Mouse (Mus musculus) G1E (cell line): ENCODE results near the gene Ssbp4.

Experiments used
- CTCF ChIP-seq: IDR thresholded peaks from 2 replicates; pipeline ENCODE4 v1.5.1; 2012; ENCODE audit warnings: low read depth, low read length, inconsistent platforms, mixed read lengths
- GATA1 ChIP-seq: IDR thresholded peaks from 2 replicates; pipeline ENCODE4 v1.6.1; 2012; ENCODE audit warnings: borderline replicate concordance, low read length, inconsistent platforms, mixed read lengths
- GATA2 ChIP-seq: IDR thresholded peaks from 2 replicates; pipeline ENCODE4 v1.6.1; 2012; ENCODE audit warnings: low read depth, low read length, inconsistent platforms, borderline replicate concordance
- TAL1 ChIP-seq: conservative IDR thresholded peaks from 2 replicates; pipeline ENCODE4 v1.6.1; 2012; ENCODE audit warnings: low read depth, low read length, inconsistent platforms, mixed read lengths

DNA sequence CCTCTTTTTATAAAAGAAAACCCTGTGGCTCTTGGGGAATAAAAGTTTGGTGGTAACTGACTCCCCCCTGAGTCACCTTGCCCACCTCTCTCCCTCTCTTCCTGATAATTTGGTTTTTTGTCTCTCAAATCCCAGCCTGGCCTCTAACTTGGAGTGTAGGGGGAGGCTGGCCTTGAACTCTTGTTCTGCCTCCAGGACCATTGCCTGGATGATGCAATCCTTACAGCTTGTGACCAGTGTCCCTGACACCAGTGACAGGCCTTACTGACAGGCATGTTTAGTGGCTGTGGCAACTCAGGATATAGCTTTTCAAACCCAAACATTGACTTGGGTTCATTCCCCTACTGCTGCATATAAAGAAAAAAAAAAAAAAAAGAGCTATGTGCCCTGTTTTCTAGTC is 38.1 kb upstream of the Ssbp4 start:
- TF ChIP-seq GATA1 (no peak), CTCF (no peak), GATA2 (no peak), TAL1 (no peak)
